Mouse (Mus musculus): ENCODE data around the gene Isyna1. TPM values are rescaled to one million over a fixed set of nuclear protein-coding genes. Genes with fewer than 3 reads are reported as not detected.
A peak's percentile ranks its signal among the peaks of the same experiment; 100 is the strongest.

Isyna1 gene
- 86.8 and 106 TPM in 2 replicates for polyA plus RNA-seq (2014; fragmentation: Nextera tagmentation; extraction: Ambion mirVana)

GRCm38 (mm10) chr8:70593961-70594609 is at the start of gene Isyna1:
TSS of gene Isyna1 (plus strand) at chr8:70594373.
- Histone ChIP-seq H3K27ac (ENCODE audit: low read depth) (peak within 1 kb of the TSS; percentile 83), H3K9me3 (ENCODE audit: control insufficient read depth, low read length) (no peaks in the 10 kb centered on the region), H3K36me3 (ENCODE audit: control insufficient read depth, insufficient read depth, low read length) (peaks cover 34% of the 10 kb centered on the region), H3K4me3 (ENCODE audit: low read depth, low read length) (peak within 1 kb of the TSS; percentile 66), H3K4me1 (replicated peaks; ENCODE audit: control insufficient read depth, insufficient read depth, low read length) (peaks cover 36% of the 10 kb centered on the region), H3K27me3 (replicated peaks; ENCODE audit: control insufficient read depth, insufficient read depth, low read length) (no peaks in the 10 kb centered on the region), H3K9ac (ENCODE audit: low read length) (peak within 1 kb of the TSS; percentile 65), H3K4me2 (ENCODE audit: low read length) (peak within 1 kb of the TSS; percentile 89)
- ATAC-seq (replicated peaks; ENCODE audit: low FRiP score, low TSS enrichment, low read depth) (peak; percentile 90), DNase-seq (ENCODE audit: low spot score) (peak; percentile 94)
- WGBS, result under 1% methylated on average over 40 of the region's 40 CpGs

GRCm38 (mm10) chr8:70546412-70546811 is 47.8 kb upstream of the Isyna1 start:
- no peak for ATAC-seq (replicated peaks; ENCODE audit: low FRiP score, low TSS enrichment, low read depth)

GRCm38 (mm10) chr8:70547762-70548161 is 46.4 kb upstream of the Isyna1 start:
- no peaks in the 10 kb centered on the region for H3K36me3 ChIP-seq (ENCODE audit: control insufficient read depth, insufficient read depth, low read length)
- DNase-seq (ENCODE audit: low spot score), result no peak
- peaks cover 13% of the 10 kb centered on the region for H3K4me1 ChIP-seq (replicated peaks; ENCODE audit: control insufficient read depth, insufficient read depth, low read length)
- no peak overlapping the region for H3K27ac ChIP-seq (ENCODE audit: low read depth)
- ATAC-seq (replicated peaks; ENCODE audit: low FRiP score, low TSS enrichment, low read depth), result no peak
- WGBS, result 89% methylated on average over 6 of the region's 6 CpGs
- no peak overlapping the region for H3K4me3 ChIP-seq (ENCODE audit: low read depth, low read length)
- H3K9me3 ChIP-seq (ENCODE audit: control insufficient read depth, low read length), result no peaks in the 10 kb centered on the region
- H3K9ac ChIP-seq (ENCODE audit: low read length), result no peak overlapping the region
- no peaks in the 10 kb centered on the region for H3K27me3 ChIP-seq (replicated peaks; ENCODE audit: control insufficient read depth, insufficient read depth, low read length)
- H3K4me2 ChIP-seq (ENCODE audit: low read length), result no peak overlapping the region

More at GRCm38 (mm10) chr8:70546412-70546811, 47.8 kb upstream of the Isyna1 start:
- no peak overlapping the region for H3K27ac ChIP-seq (ENCODE audit: low read depth)
- no peaks in the 10 kb centered on the region for H3K36me3 ChIP-seq (ENCODE audit: control insufficient read depth, insufficient read depth, low read length)
- DNase-seq (ENCODE audit: low spot score), result no peak
- no peaks in the 10 kb centered on the region for H3K9me3 ChIP-seq (ENCODE audit: control insufficient read depth, low read length)
- WGBS, result 83% methylated on average over 4 of the region's 4 CpGs
- peaks cover 12% of the 10 kb centered on the region for H3K4me1 ChIP-seq (replicated peaks; ENCODE audit: control insufficient read depth, insufficient read depth, low read length)
- H3K9ac ChIP-seq (ENCODE audit: low read length), result no peak overlapping the region
- no peak overlapping the region for H3K4me2 ChIP-seq (ENCODE audit: low read length)
- no peaks in the 10 kb centered on the region for H3K27me3 ChIP-seq (replicated peaks; ENCODE audit: control insufficient read depth, insufficient read depth, low read length)
- no peak overlapping the region for H3K4me3 ChIP-seq (ENCODE audit: low read depth, low read length)

GRCm38 (mm10) chr8:70549412-70550184 is 44.6 kb upstream of the Isyna1 start:
- H3K27ac ChIP-seq (ENCODE audit: low read depth), result no peak overlapping the region
- no peaks in the 10 kb centered on the region for H3K9me3 ChIP-seq (ENCODE audit: control insufficient read depth, low read length)
- no peaks in the 10 kb centered on the region for H3K27me3 ChIP-seq (replicated peaks; ENCODE audit: control insufficient read depth, insufficient read depth, low read length)
- no peak for DNase-seq (ENCODE audit: low spot score)
- 92% methylated on average over 10 of the region's 10 CpGs for WGBS
- no peak overlapping the region for H3K4me2 ChIP-seq (ENCODE audit: low read length)
- no peaks in the 10 kb centered on the region for H3K36me3 ChIP-seq (ENCODE audit: control insufficient read depth, insufficient read depth, low read length)
- peaks cover 18% of the 10 kb centered on the region for H3K4me1 ChIP-seq (replicated peaks; ENCODE audit: control insufficient read depth, insufficient read depth, low read length)
- no peak overlapping the region for H3K9ac ChIP-seq (ENCODE audit: low read length)
- no peak overlapping the region for H3K4me3 ChIP-seq (ENCODE audit: low read depth, low read length)
- ATAC-seq (replicated peaks; ENCODE audit: low FRiP score, low TSS enrichment, low read depth), result no peak

- Histone ChIP-seq H3K36me3 (ENCODE audit: control insufficient read depth, insufficient read depth, low read length) (no peaks in the 10 kb centered on the region), H3K4me2 (ENCODE audit: low read length) (no peak overlapping the region), H3K27ac (ENCODE audit: low read depth) (no peak overlapping the region), H3K4me1 (replicated peaks; ENCODE audit: control insufficient read depth, insufficient read depth, low read length) (peaks cover 18% of the 10 kb centered on the region), H3K9me3 (ENCODE audit: control insufficient read depth, low read length) (no peaks in the 10 kb centered on the region), H3K9ac (ENCODE audit: low read length) (no peak overlapping the region), H3K27me3 (replicated peaks; ENCODE audit: control insufficient read depth, insufficient read depth, low read length) (no peaks in the 10 kb centered on the region), H3K4me3 (ENCODE audit: low read depth, low read length) (no peak overlapping the region)
- DNase-seq (ENCODE audit: low spot score) (no peak), ATAC-seq (replicated peaks; ENCODE audit: low FRiP score, low TSS enrichment, low read depth) (no peak)
- WGBS, result 61% methylated on average over 3 of the region's 3 CpGs
These were observed 42.5 kb upstream of the Isyna1 start for GRCm38 (mm10) chr8:70551558-70552161.

DNA sequence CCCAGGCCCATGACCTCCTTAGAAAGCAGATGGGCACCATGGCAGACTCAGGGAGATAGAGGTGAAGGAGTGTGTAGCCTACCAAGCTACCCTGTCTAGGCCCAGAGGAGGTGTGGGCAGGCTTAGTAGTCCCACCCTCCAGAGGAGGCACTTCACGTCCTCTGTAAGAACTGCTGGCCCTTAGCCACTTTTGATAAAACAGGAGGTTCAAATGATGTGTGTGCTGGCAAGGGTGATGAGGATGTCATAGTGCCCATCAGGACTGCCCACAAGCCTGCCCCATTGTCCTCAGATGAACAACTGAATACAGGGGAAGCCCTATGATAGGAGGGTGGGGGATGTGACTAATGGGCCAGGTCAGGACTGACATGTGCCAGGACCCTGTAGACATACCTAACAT is 41.3 kb upstream of the Isyna1 start:
- H3K36me3 ChIP-seq (ENCODE audit: control insufficient read depth, insufficient read depth, low read length), result no peaks in the 10 kb centered on the region
- ATAC-seq (replicated peaks; ENCODE audit: low FRiP score, low TSS enrichment, low read depth), result no peak
- 53% methylated on average over 1 of the region's 1 CpGs for WGBS
- no peaks in the 10 kb centered on the region for H3K27me3 ChIP-seq (replicated peaks; ENCODE audit: control insufficient read depth, insufficient read depth, low read length)
- H3K27ac ChIP-seq (ENCODE audit: low read depth), result no peak overlapping the region
- H3K4me1 ChIP-seq (replicated peaks; ENCODE audit: control insufficient read depth, insufficient read depth, low read length), result peaks cover 18% of the 10 kb centered on the region
- DNase-seq (ENCODE audit: low spot score), result no peak
- no peak overlapping the region for H3K4me3 ChIP-seq (ENCODE audit: low read depth, low read length)
- H3K9ac ChIP-seq (ENCODE audit: low read length), result no peak overlapping the region
- H3K4me2 ChIP-seq (ENCODE audit: low read length), result no peak overlapping the region
- no peaks in the 10 kb centered on the region for H3K9me3 ChIP-seq (ENCODE audit: control insufficient read depth, low read length)

DNA sequence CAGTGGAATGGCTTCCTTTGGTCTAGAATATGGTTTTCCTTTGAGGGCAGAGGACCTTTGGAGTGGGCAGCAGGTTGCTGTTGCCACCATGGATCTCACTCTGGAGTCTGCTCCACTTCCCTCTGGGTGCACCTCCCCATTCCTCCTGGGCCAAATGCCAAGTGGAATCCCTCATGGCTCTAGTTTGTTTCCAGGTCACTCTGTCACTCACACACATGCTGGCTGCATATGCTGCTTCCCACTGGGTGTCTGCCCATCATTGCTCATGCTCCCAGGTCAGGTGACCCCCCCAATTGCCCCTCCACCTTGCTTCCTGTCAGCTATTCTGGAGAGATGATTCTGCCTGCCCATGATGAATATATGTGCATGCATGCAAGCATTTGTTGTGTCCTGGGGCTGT is 40.4 kb upstream of the Isyna1 start:
- no peak for ATAC-seq (replicated peaks; ENCODE audit: low FRiP score, low TSS enrichment, low read depth)
- no peak overlapping the region for H3K4me2 ChIP-seq (ENCODE audit: low read length)

DNA sequence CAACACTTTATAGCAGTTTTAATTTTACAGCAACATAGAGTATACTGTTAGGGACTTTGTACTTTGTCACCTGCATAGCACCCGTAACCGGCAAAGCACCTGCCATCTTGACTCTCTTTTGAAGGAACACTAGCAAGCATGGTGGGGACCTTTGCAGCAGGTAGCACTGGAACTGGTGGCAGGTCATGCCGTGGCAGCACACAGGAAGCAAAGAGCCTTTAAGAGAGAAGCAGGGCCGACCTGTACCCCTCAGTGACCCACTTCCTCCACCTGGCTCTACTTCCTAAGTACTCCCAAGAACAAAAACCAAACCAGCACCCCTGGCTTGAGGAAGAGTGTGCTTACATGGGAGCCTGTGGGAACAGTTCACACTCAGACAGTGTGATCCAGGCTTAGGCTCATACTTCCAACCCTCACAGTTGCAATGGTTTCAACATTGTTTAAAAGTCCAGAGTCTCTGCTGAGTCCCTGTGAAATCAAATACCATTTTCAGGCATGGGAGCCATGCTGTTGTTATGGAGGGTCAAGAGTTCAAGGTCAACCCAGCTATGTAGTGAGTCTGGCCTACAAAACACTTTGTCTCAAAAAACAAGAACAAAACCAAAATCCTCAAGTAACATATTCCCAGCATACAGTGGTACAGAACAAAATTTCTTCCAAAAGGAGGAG is 39.0 kb upstream of the Isyna1 start:
- Histone ChIP-seq H3K9ac (ENCODE audit: low read length) (no peak overlapping the region), H3K4me3 (ENCODE audit: low read depth, low read length) (no peak overlapping the region), H3K9me3 (ENCODE audit: control insufficient read depth, low read length) (no peaks in the 10 kb centered on the region), H3K36me3 (ENCODE audit: control insufficient read depth, insufficient read depth, low read length) (no peaks in the 10 kb centered on the region), H3K4me1 (replicated peaks; ENCODE audit: control insufficient read depth, insufficient read depth, low read length) (peaks cover 18% of the 10 kb centered on the region), H3K27me3 (replicated peaks; ENCODE audit: control insufficient read depth, insufficient read depth, low read length) (no peaks in the 10 kb centered on the region), H3K27ac (ENCODE audit: low read depth) (no peak overlapping the region), H3K4me2 (ENCODE audit: low read length) (no peak overlapping the region)
- 93% methylated on average over 4 of the region's 4 CpGs for WGBS
- no peak for ATAC-seq (replicated peaks; ENCODE audit: low FRiP score, low TSS enrichment, low read depth)
- no peak for DNase-seq (ENCODE audit: low spot score)

More for the DNA sequence above, 40.4 kb upstream of the Isyna1 start:
- H3K9me3 ChIP-seq (ENCODE audit: control insufficient read depth, low read length), result no peaks in the 10 kb centered on the region
- DNase-seq (ENCODE audit: low spot score), result no peak
- H3K36me3 ChIP-seq (ENCODE audit: control insufficient read depth, insufficient read depth, low read length), result no peaks in the 10 kb centered on the region
- H3K4me3 ChIP-seq (ENCODE audit: low read depth, low read length), result no peak overlapping the region
- H3K27me3 ChIP-seq (replicated peaks; ENCODE audit: control insufficient read depth, insufficient read depth, low read length), result no peaks in the 10 kb centered on the region
- peak overlapping the region; percentile 48; the same call in 1 of the 2 replicates for H3K27ac ChIP-seq (ENCODE audit: low read depth)
- H3K4me1 ChIP-seq (replicated peaks; ENCODE audit: control insufficient read depth, insufficient read depth, low read length), result peaks cover 18% of the 10 kb centered on the region
- H3K9ac ChIP-seq (ENCODE audit: low read length), result no peak overlapping the region
